Mouse (Mus musculus): ENCODE measurements at regions not wholly inside any gene's neighbourhood (a gene's known extent, or its start where the extent isn't known, plus 50 kb on each side); places are given as distances from the start of the nearest gene placed in this dataset.

DNA sequence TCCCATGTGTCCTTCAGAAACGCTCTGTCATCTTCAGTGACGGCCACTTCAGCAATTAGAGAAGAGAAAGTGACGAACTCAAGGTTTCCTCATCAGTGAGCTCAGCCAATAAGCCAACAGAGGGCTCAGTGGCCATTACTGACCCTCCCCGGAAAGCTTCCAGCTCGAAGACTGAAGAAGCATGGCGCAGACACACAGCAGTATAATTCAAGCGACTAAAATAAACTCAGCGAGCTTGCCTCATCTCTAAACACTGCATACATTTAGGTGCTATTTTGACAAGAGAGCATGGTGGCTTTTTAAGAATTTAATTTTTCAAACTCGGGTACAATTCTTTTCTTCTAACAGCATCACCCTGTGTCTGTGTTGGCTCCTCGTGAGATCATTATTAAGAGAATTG, 72.2 kb upstream of the Ssbp2 start:
- no peak for TF ChIP-seq MAFK (IDR thresholded peaks at IDR 0.05; ENCODE audit: insufficient read depth, low read depth, low read length)
- TF ChIP-seq ZC3H11A (IDR thresholded peaks at IDR 0.05; ENCODE audit: borderline replicate concordance, low read depth, low read length), result no peak
- TF ChIP-seq ZNF384 (IDR thresholded peaks at IDR 0.05; ENCODE audit: low read depth, low read length), result no peak
